ENCODE assay signal across 8 mouse cellular contexts in genomic region chr6:121473093-121473821, GRCm38 (mm10). TPM values are rescaled to one million over a fixed set of nuclear protein-coding genes. Genes with fewer than 3 reads are reported as not detected.
DNase-seq lines count a peak whose midpoint lies in the region; ATAC-seq lines count a peak whose summit lies in the region.

Gene Iqsec3 (minus strand): TSS chr6:121473678.

- WGBS in forebrain, embryonic 14.5 days = under 1% methylated on average over 46 of the region's 65 CpGs
- under 1% methylated on average over 65 of the region's 65 CpGs for WGBS in liver, embryonic 16.5 days (ENCODE audit: insufficient replicate concordance)
- WGBS in neural tube, embryonic 14.5 days = under 1% methylated on average over 60 of the region's 65 CpGs

- peak; percentile 64 for DNase-seq in A20 (ENCODE audit: low read depth, low spot score)
- peak; percentile 74 for DNase-seq in c-Kit-positive CD71-negative TER-119-negative erythroid progenitor cells, embryonic 14.5 days (ENCODE audit: low read depth)
- peak; percentile 87 for DNase-seq in forebrain, embryonic 14.5 days (ENCODE audit: low spot score)
- DNase-seq in heart, postnatal 10 days = peak; percentile 96 to 97
- peak; percentile 98 to 99 for DNase-seq in kidney, postnatal 4 days
- peak; percentile 86 for DNase-seq in testis, postnatal 14 days (ENCODE audit: low spot score)

- intact Hi-C loops in heart, postnatal 10 days (cut with DNase I) = no loop called here

- ATAC-seq in forebrain, embryonic 14.5 days = peak; percentile 95
- peak; percentile 53 for ATAC-seq in liver, embryonic 16.5 days (ENCODE audit: low read depth)
- ATAC-seq in neural tube, embryonic 14.5 days (ENCODE audit: low read depth) = peak; percentile 97

- no peaks in the 10 kb centered on the region for H3K36me3 ChIP-seq in forebrain, embryonic 14.5 days (ENCODE audit: control insufficient read depth, insufficient read depth, low read length)
- no peaks in the 10 kb centered on the region for H3K36me3 ChIP-seq in liver, embryonic 16.5 days (ENCODE audit: control insufficient read depth, insufficient read depth)
- H3K36me3 ChIP-seq in neural tube, embryonic 14.5 days (ENCODE audit: control insufficient read depth, insufficient read depth, low read length) = no peaks in the 10 kb centered on the region

- H3K27me3 ChIP-seq in forebrain, embryonic 14.5 days (replicated peaks; ENCODE audit: control insufficient read depth, insufficient read depth, low read length) = no peaks in the 10 kb centered on the region; the same call in none of the 2 replicates
- H3K27me3 ChIP-seq in liver, embryonic 16.5 days (ENCODE audit: control insufficient read depth, insufficient read depth, low read depth, low read length) = peaks cover 18% of the 10 kb centered on the region
- no peaks in the 10 kb centered on the region; the same call in 1 of the 2 replicates for H3K27me3 ChIP-seq in neural tube, embryonic 14.5 days (ENCODE audit: control insufficient read depth, insufficient read depth, low read length)

- H3K27ac ChIP-seq in forebrain, embryonic 14.5 days (ENCODE audit: low read depth, low read length) = peak within 1 kb of the TSS; percentile 84
- no peak within 1 kb of the TSS for H3K27ac ChIP-seq in liver, embryonic 16.5 days (ENCODE audit: low read length)
- H3K27ac ChIP-seq in neural tube, embryonic 14.5 days (ENCODE audit: low read depth, low read length) = peak within 1 kb of the TSS; percentile 93

- H3K4me1 ChIP-seq in forebrain, embryonic 14.5 days (ENCODE audit: control insufficient read depth, insufficient read depth, low read length) = 0 out of 2 replicates have a peak, but pooled peaks cover 1% of the 10 kb centered on the region
- no peaks in the 10 kb centered on the region for H3K4me1 ChIP-seq in liver, embryonic 16.5 days (ENCODE audit: control insufficient read depth, low read depth, low read length)
- H3K4me1 ChIP-seq in neural tube, embryonic 14.5 days (ENCODE audit: control insufficient read depth, insufficient read depth, low read length) = peaks cover 8% of the 10 kb centered on the region; the same call in 1 of the 2 replicates

- peak within 1 kb of the TSS; percentile 53 for H3K4me3 ChIP-seq in forebrain, embryonic 14.5 days (ENCODE audit: low read depth, low read length)
- no peak within 1 kb of the TSS for H3K4me3 ChIP-seq in liver, embryonic 16.5 days (ENCODE audit: low read depth, low read length)
- peak within 1 kb of the TSS; percentile 71 for H3K4me3 ChIP-seq in neural tube, embryonic 14.5 days (ENCODE audit: low read depth, low read length)

- H3K9me3 ChIP-seq in forebrain, embryonic 14.5 days (replicated peaks; ENCODE audit: control insufficient read depth, low read length) = no peaks in the 10 kb centered on the region
- H3K9me3 ChIP-seq in liver, embryonic 16.5 days (replicated peaks; ENCODE audit: control insufficient read depth, low read length) = no peaks in the 10 kb centered on the region
- H3K9me3 ChIP-seq in neural tube, embryonic 14.5 days (ENCODE audit: control insufficient read depth, low read length) = no peaks in the 10 kb centered on the region

- H3K9ac ChIP-seq in forebrain, embryonic 14.5 days (ENCODE audit: low read length) = peak within 1 kb of the TSS; percentile 75
- no peak within 1 kb of the TSS for H3K9ac ChIP-seq in liver, embryonic 16.5 days (ENCODE audit: low read depth, low read length)
- peak within 1 kb of the TSS; percentile 80 for H3K9ac ChIP-seq in neural tube, embryonic 14.5 days (replicated peaks; ENCODE audit: low read depth, low read length)

- peak within 1 kb of the TSS; percentile 70 for H3K4me2 ChIP-seq in forebrain, embryonic 14.5 days (ENCODE audit: low read length)
- H3K4me2 ChIP-seq in liver, embryonic 16.5 days (ENCODE audit: low read depth, low read length) = 0 out of 2 replicates have a peak within 1 kb of the TSS, but pooled peaks have one; percentile 5
- peak within 1 kb of the TSS; percentile 76 for H3K4me2 ChIP-seq in neural tube, embryonic 14.5 days (ENCODE audit: low read depth, low read length)

RNA-seq across cellular contexts. Expression of gene Iqsec3, which starts in this region (rescaled TPM):
- 2.9 and 4.8 TPM in 2 replicates for polyA plus RNA-seq in forebrain, embryonic 14.5 days (2014; fragmentation: Nextera tagmentation; extraction: Ambion mirVana)
- total RNA-seq in heart, postnatal 10 days (2021) = under 1 TPM; 0.64 to 0.72 TPM
- polyA plus RNA-seq in liver, embryonic 16.5 days (2015; fragmentation: Nextera tagmentation; extraction: Ambion mirVana) = not detected in 2 replicates
- 20.0 and 22.8 TPM in 2 replicates for polyA plus RNA-seq in neural tube, embryonic 14.5 days (2014; fragmentation: Nextera tagmentation; extraction: Ambion mirVana)

Comparison
In these comparisons a context has a peak if more than half of its experiments do, and no peak if none do; other contexts are left out.
1. Peak in DNase-seq in heart, postnatal 10 days; RNA of the gene not detected or under 1 TPM.
2. Peak in ATAC-seq and H3K4me2 ChIP-seq in liver, embryonic 16.5 days; RNA of the gene not detected or under 1 TPM.
3. H3K4me2 ChIP-seq: peak in every context shown above with its lines; median percentile 76 in neural tube, embryonic 14.5 days; 70 in forebrain, embryonic 14.5 days; 5 in liver, embryonic 16.5 days.